Mouse (Mus musculus) adrenal gland, postnatal 14 days (tissue): ENCODE results near the gene Unc50. TPM values are rescaled to one million over a fixed set of nuclear protein-coding genes. Genes with fewer than 3 reads are reported as not detected.

Source experiments
- DNase-seq: peaks from one replicate; pipeline ENCODE4 v3.0.0; 2021; ENCODE audit warnings: mixed read lengths
- total RNA-seq: library from RNA; stranded (reverse); gene quantifications from 2 replicates; pipeline ENCODE4 v1.2.3, GENCODE M21; 2021

Gene Unc50
- total RNA-seq, 1 experiment from 2014 or later, result 60.5 TPM

GRCm38 (mm10) chr1:37448361-37449095 lies 18.6 kb downstream of the Unc50 start:
- DNase-seq, result peak; percentile 85

DNA sequence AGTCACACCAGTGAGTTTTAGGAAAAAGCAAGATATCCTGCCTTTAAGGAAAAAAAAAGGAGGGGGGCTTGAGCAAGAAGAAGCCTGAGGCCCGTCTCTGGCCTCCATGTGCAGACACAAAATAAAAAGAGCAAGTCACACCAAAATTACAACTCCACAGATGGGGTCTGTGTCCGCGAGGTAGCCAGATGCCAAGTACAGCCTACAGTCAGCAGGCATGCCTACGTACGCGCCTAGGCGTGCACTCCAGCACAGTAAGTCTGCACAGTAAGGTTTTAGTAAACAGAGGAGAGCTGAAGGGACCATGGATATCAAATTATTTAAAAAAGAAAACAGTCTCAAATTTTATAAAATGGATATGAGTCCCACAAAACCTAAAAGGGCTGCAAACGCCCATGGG lies 21.3 kb downstream of the Unc50 start:
- DNase-seq, result no peak

DNA sequence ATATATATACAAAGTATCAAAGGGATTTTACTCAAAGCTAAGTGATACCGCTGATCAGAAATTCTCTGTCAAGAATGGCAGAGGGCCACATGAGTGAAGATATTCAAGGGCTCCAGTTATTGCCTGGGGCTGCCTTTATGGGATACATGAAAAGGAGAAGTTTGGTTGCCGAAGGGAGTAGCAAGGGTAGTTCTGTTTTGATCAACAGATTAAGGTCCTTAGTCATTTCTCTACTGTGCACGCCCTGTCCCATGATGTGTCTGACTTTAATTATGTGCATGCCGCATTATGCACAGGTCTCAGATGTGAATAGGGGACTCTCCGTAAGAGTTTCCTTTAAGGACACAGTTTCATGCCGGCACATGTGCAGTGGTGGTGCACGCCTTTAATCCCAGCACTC lies 27.6 kb downstream of the Unc50 start:
- no peak for DNase-seq

DNA sequence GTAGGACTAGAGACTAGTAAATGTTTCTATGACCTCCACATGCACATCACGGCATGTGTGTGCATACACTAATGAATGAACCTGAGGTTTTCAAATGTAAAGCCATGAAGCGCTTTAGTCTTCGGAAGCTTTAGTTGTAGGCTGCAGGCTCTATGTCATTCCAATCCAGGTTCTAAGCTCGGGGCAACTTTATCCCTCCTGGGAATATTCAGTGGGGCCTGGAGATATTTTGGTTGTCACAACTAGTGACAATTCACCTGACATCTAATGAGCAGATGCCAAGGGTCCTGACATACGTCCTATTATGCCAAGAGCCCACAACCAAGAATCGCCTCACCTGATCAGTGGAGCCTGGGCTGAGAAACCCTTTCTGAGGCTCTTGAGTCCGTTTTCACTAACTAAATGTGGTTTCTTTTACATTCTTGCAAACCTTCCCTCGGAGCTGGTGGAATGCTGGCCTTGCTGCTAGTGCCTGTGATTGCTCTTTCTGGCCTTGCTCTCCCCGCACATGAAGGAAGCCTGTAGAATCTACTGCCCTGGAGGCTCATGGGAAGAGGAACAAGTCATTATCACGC lies 35.0 kb downstream of the Unc50 start:
- DNase-seq, result no peak

- DNase-seq, result no peak
Measured at GRCm38 (mm10) chr1:37466322-37466995, 36.5 kb downstream of the Unc50 start.

GRCm38 (mm10) chr1:37467806-37468205 lies 37.9 kb downstream of the Unc50 start:
- no peak for DNase-seq

DNA sequence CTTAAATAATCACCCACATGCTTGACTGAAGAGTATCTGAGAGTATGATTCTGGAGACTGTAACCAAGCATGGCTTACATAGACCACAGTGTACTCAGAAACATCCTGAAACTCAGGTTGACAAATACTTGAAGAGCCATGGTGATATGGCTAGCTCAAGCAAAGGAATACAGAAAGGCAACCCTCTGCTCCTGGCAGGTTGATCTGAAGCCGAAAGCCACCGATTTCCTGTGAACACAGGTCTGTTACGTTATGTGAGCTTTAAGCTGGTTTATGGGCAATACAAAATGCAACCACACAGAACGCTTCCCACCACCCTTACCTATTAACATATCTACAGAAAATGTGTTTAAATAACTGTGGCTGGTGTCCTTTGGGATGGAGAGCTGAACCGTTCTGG lies 39.1 kb downstream of the Unc50 start:
- DNase-seq, result no peak

DNA sequence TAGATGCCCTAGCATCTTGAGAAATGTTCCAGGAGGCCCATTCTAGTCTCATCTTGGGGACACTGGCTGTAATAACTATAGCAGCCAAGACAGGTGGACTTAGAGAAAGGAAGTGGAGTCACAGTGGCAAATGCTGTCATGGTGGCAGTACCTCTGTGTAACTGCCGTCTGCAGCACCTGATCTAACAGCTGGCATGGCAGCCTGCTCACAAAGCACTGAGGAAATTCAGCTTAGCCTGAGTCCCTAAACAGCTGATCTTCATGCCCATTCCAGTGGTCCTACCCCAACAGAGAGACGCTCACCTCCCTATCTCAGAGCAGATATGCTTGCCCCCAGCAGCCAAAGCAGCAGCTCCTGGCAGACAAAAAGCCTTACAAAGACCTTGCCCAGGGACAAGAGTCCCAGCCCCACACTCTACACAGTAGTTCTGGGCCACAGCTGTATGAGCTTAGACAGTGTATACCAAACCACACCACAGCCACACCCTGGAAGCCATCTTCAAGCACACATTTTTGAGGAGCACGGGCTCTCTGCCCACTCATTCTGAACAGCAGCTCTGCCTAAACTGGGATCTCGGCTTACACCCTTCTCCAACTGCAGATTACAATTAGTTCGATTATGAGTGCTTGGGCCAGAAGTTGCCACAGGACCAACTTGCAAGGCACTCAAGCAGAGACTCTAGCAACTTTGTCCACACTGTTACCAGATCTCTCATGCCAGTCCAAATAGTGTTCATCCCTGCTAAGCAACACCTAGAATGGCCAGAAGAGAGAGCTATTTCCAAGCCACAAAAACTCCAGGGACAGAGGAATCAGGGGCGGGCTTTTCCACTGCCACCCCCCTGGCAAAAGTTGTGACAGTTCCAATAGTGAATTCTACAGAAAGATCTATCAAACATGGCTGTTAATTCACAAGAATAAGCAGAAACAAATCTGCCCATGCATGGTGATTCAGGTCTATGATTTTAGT lies 41.5 kb downstream of the Unc50 start:
- no peak for DNase-seq

DNA sequence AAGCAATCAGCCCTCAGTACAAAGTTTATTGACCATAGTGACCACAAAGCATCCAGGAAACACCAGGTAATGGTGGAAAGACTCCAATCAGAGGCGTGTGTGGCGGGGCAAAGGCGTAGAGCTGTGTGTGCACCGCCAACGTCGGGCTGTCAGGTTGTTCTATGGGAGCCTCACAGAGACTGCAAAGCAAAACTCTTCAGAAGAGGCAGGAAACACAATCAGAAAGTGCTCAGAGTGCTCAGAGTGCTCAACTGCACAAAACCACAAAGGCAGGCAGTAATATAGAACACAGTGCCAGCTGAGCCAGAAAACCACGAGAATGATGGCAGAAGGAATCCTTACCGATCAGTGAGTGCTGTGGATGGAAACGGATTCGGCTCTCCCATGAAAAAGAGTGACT lies 43.3 kb downstream of the Unc50 start:
- no peak for DNase-seq

- DNase-seq, result no peak
Measured at GRCm38 (mm10) chr1:37474046-37474445, 44.1 kb downstream of the Unc50 start.

DNA sequence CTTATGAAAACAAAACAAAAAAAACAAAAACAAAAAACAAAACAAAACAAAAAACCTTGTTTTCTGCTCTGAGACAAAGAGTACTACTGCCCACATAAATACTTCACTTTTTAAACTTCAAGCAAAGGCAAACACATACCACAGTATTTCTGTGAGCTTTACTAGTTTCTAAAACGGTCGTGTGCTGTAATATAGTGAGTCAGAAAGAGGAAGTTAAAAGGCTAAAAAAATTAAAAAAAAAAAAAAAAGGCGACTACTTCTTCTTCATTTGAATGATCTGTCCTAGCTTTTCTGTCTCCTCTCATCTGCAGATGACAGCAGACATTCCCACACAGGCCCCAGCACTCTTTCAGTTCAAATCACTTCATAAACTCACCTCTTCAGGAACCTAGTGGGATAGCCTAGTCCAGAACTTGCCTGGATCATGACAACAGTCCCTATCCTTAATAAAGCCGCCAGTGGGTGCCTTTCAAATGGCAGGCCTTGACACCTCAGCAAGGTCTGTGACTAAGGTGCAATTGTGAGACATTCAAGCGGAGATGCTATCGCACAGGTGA lies 44.8 kb downstream of the Unc50 start:
- no peak for DNase-seq

GRCm38 (mm10) chr1:37475312-37475711 lies 45.4 kb downstream of the Unc50 start:
- DNase-seq, result no peak

- no peak for DNase-seq
Measured at GRCm38 (mm10) chr1:37477250-37477649, 47.3 kb downstream of the Unc50 start.

DNA sequence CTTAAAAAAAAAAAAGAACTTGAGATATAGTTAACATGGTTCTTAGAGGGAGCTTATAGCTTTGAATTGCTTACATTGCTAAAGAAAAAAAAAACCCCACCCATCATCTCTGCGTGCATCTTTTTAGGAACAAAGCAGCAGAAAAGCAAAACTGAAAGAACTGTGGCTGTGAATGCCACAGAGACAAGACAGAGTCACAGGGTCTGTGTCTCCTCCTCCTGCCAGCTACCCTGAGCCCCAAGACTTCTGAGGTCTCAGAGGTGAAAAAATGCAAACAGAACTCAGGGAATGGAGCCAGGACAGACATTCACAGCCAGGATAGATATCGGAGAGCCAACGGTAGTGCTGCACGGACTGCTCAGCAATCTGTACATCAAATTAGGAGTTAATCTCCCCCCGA lies 48.0 kb downstream of the Unc50 start:
- no peak for DNase-seq

- DNase-seq, result no peak
Measured at GRCm38 (mm10) chr1:37478416-37478815, 48.5 kb downstream of the Unc50 start.

GRCm38 (mm10) chr1:37479074-37479473 lies 49.1 kb downstream of the Unc50 start:
- DNase-seq, result peak; percentile 32

GRCm38 (mm10) chr1:37479759-37480158 lies 49.8 kb downstream of the Unc50 start:
- no peak for DNase-seq

GRCm38 (mm10) chr1:37480731-37481130 lies 50.8 kb downstream of the Unc50 start:
- DNase-seq, result no peak

DNA sequence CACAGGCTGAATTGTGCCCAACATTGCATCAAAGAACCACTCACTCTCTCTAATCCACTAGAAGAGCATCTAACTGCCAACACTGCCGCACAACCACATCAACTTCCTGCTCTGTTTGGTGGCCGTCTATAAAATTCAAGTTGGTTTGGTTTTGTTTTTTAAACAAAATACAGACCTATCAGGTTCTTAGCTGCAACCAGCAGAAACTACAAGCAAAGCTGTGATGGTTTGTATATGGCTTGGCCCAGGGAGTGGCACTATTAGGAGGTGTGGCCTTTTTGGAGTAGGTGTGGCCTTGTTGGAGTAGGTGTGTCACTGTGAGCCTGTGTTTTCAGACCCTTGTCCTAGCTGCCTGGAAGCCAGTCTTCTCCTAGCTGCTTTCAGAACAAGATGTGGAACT lies 51.4 kb downstream of the Unc50 start:
- DNase-seq, result no peak

DNA sequence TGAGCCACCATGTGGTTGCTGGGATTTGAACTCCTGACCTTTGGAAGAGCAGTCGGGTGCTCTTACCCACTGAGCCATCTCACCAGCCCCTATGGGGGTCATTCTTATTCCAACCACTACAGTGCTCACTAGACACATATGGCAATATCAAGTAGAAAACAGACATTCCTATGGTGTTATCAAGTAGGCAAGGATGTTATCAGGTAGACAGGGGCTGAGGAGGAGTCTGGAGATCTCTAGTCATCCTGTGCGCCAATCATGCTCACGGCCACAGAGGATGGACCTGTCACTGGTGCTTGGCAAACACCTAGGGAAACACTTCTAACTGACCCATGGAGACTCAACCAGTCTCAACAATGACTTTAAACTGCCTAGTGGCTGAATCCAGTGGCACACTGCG lies 54.7 kb downstream of the Unc50 start:
- no peak for DNase-seq

DNA sequence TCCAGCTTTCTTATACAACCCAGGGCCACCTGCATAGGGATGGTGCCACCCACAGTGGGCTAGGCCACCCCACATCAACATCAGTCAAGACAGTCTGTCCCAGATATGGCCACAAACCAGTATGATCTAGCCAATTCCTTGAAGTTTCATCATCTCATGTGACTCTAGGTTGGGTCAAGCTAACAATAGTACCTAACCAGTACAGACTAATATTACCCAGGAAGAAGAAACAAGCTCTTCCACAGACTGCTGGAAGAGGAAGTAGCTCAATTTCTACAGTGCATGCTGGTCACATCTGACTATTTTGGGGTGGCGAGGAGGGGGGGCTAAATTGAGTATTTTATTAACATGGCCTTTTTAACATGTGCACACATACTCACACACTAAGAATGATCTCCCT lies 56.5 kb downstream of the Unc50 start:
- no peak for DNase-seq

DNA sequence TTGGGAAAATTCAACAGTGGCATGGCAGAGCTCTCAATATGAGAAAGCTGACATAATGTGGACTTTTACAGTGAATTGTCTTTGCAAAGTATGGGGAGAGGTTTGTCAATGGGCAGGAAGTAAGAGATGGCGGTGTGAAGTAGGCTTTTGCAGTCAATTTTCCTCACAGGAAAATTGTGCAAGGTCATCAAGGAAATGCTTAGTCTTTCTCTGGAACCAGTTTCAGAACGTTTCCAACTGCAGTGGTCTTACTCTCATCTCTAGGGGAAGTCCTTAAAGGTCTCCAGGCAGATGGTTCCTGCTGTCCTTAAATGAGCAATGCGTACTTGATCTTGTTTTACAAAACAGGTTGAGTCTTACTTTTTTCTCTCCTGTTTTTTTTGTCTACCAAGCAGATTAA lies 57.1 kb downstream of the Unc50 start:
- DNase-seq, result no peak
